Mouse (Mus musculus) layer of hippocampus, adult 9-10 months (tissue): ENCODE measurements at regions not wholly inside any gene's neighbourhood (a gene's known extent, or its start where the extent isn't known, plus 50 kb on each side); places are given as distances from the start of the nearest gene placed in this dataset.
"Not testable (repeated sequence)": the region's sequence is repeated elsewhere in the genome, so short reads cannot be mapped to it uniquely, and the experiment has no call there.

Source experiments
- DNase-seq: peaks from one replicate; pipeline ENCODE4 v3.0.0; 2022; ENCODE audit warnings: low spot score

- no peak for DNase-seq
Measured at GRCm38 (mm10) chr2:179112951-179113350, 329.3 kb upstream of the Cdh4 start.

DNA sequence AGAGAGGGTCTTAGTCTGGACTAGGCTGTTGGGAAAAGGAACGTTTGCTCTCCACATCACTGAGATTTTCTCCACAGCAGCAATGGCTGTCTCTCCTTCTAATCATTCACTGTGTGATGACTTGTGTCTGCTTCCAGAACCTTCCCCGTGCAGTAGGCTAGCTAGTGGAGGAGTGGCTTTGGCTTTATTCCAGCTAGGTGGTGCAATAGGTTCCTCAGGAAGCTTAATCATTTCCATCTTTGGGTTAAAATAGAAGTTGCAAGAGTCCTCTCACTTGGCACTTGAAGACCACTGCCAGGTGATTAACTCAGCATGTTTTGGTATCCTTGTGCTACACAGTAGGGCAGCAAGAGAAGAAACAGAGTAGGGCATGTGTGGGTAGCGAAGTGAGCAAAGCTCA lies 314.2 kb upstream of the Cdh4 start:
- DNase-seq, result no peak

DNA sequence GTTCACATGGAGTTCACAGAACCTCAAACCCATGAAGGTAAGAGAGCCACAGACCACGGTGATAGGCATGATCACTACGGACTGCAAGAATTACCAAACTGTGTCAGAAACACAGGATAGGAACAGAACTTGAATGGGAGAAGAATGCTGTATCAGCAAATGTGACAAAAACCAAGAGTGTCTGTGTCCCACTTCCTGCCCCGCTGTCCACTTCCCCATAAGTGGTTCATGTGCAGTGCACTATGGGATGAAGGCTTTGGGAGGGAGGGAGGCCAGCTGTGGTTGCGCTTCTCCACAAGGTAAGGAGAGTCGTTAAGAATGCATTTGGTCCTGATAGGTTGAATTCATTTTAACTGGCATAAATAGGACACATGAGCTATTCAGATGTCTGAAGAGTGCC lies 313.8 kb upstream of the Cdh4 start:
- no peak for DNase-seq

GRCm38 (mm10) chr2:179131004-179131403 lies 311.2 kb upstream of the Cdh4 start:
- DNase-seq, result no peak

DNA sequence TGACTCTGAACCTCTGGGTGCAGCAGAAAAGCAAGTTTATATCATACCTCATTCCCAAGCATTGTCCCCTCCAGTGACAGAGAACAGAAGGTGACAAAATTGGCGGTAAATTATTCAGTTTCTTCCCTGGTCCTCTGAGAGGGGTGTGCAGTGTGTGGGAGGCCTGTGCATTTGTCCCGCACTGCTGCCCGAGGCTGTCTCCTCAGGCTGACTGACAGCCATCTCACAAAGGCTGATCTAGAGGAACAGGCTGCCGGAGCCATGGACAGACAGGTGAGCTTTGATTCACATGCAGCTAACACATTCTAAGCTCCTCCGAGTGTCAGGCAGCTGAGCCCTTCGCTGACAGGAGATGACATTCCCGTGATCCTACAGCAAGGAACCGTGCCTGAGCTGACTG lies 299.9 kb upstream of the Cdh4 start:
- DNase-seq, result no peak

DNA sequence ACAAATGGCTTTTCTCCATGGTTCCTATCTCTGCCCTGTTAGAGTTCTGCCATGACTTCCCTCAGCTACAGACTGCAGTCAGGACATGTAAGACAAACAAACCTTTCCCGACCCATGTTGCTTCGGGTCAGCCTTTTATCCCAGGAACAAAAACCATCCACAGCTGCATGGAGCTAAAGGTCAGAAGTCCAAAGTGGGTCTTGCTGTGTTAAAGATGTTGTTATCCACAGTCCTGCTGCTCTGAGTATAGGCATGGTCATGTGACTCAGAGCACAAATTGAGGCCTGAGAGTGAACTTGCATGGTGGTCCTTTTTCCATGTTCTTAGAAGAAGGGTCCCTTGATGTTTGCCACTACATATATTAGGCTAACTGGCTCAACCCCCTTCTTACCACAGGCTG lies 296.5 kb upstream of the Cdh4 start:
- no peak for DNase-seq

DNA sequence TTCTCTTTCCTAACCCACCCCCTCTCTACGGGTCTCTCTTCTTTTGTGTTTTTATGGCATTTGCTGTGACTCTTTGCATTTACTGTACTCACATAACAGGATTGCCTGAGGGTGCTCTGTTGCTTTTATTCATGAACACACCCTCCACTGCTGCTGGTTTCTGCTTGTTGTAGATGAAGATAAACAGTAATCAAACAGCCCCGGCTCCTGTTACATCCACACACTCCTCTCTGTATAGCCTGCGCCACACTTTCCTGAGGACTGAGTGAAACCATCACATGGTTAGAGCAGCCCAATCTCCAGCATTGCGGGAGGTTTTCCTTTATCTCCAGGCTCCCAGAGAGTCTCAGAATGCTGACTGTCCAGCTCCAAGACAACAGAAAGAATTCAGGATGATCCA lies 296.0 kb upstream of the Cdh4 start:
- DNase-seq, result no peak

GRCm38 (mm10) chr2:179148194-179148593 lies 294.0 kb upstream of the Cdh4 start:
- no peak for DNase-seq

DNA sequence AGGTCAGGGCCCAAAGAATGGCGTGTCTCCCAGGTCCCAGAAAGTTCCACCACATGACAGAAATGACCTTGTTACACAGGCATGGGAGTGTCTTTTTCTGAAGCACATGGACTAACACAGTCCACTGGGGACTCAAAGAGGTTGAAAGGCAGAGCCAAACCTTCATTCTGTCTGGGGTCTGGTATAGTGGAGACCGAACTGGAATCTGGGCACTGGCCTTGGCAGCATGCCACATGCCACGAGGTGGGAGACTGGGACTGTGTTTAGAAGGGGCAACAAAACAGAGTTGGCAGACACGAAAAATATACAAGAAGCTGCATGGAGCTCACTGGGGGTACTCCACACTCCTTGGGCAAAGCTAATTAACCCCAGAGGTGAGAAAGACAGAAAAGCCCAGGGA lies 293.6 kb upstream of the Cdh4 start:
- no peak for DNase-seq

DNA sequence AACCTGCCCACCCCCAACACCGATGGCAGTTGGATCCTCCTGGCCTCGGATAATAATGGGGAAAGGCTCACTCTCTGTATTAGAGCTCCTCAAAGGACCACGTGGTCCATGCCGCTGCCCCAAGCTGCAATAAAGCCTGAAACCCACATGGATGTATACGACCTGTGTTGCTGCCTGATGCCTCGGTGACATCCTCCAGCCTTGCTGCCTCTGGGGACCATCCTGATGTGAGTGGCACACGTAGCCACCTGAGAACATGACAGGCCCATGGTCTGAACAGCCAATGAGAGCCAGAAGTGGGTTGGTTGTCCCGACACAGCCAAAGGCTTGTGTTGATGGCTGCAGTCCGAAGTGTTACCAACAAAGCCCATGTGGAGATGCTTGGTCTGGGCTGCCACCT lies 283.4 kb upstream of the Cdh4 start:
- no peak for DNase-seq

DNA sequence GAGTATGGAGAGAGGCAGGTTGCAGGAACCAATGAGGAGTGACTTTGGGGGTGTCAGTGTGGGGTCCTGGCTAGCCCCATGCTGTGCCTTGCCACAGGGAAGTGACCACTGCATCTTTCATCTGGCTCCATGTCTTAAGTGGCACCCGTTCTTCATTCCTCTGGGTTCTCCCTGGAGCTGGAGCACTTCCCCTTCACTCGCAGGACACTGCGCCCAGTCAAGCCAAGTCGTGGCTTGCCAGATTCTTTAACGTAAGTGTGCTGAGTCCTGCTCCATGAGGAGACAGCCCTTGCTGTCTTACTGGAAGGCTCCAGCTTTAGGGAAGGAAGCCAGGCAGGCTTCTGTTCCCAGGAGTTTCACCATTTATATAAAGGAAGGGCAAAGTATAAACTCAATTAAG lies 279.1 kb upstream of the Cdh4 start:
- DNase-seq, result no peak

DNA sequence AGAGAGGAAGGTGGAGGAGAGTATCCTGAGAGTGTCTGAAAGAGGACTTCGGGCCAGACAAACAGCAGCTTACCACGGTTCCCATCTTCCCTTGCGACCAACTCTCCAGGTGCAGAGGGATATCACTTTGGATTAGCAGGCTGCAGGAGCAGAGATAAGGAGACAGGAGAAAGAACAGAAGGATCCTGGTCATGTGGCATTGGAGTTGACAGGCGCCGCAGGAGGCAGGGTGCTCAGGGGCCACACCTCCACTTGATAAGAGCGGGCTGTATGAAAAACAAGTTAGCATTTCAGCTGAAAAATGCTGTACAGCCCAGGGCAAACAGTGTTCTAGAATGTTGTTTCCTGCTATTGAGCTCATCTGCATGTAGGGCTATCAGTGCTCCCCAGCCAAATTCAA lies 272.1 kb upstream of the Cdh4 start:
- no peak for DNase-seq

DNA sequence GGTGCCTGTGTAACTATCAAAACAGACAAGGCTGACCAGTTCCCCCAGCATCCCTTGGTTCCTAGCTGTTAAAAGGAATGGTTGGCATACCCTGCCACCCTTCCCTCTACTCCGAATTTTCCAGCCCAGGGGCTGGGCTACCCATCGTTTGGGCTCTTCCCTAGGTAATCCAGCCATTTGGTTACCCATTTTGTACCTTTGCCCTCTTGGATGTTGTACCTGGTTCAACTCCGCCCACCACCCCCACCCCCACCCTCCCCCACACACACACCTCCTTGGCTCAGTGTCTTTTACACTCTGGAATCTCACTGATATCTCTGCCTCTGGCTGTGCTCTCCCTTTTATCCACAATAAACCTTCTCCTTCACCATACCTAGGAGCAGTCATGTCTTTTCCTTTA lies 271.6 kb upstream of the Cdh4 start:
- DNase-seq, result no peak

DNA sequence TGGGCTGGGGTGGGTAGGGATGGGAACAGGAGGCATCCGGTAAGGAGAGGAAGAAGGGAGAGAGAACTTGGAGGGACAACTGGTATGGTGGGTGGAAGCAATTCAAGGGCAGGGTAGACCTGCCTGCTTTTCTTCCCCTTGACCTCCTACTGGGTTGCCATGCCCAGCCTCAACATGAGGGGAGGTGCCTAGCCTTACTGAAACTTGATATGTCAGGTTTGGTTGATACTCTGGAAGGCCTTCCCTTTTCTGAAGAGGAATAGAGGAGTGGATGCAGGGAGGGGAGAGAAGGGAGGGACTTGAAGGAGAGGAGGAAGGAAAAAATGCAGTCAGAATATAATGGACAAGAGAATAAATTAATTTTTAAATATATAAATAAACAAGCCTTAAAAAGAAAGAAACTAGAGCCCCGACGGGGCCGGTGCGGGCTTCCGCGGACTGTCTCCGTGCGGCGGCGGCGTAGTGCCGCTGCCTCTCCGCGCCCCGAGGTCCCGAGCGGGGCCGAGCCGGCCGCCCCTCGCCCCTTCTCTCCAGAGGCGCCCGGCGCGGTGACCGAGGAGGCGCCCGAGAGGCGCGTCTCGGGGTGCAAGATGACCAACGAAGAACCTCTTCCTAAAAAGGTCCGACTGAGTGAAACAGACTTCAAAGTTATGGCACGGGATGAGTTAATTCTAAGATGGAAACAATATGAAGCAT lies 265.2 kb upstream of the Cdh4 start:
- DNase-seq, result not testable (repeated sequence)

DNA sequence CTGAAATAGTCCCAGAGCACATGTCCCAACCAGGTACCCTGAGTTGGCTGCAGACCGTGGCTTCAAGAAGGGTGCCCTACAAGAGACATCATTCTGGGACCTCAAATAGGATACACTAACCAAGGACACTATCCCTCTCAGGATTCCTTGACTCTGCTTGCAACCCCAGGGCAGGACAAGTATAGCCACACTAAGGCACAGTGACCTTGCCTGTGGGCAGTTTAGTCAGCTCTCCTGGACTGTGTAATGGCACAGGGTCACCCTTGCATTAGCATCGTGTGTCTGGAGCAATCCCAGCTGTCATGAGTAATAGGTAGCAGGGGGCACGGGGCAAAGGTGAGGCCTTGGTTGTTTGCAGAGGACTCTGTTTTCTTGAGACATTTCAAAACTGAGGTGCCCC lies 260.9 kb upstream of the Cdh4 start:
- DNase-seq, result no peak

GRCm38 (mm10) chr2:179182123-179182522 lies 260.1 kb upstream of the Cdh4 start:
- no peak for DNase-seq

- no peak for DNase-seq
Measured at GRCm38 (mm10) chr2:179192906-179193496, 249.2 kb upstream of the Cdh4 start.

GRCm38 (mm10) chr2:179193507-179194160 lies 248.6 kb upstream of the Cdh4 start:
- peak; percentile 45 for DNase-seq

DNA sequence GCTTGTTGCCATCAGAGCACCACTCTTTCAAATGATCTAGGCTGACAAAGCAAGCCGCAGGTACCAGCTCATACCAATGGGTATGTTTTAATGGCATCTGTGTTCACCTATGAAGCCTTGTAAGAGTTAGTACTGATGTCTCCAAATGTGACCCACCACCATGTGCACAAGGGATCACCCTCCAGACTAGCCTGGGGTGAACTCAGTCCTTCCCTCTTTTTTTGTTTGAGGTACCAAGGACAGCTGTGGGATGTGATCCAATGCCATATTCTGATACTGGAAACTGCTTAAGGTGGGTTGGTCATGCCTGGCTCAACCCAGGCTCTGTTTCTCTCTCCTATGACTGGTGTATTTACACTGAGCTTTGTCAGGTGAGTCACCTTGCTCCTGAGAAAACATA lies 244.8 kb upstream of the Cdh4 start:
- DNase-seq, result no peak

DNA sequence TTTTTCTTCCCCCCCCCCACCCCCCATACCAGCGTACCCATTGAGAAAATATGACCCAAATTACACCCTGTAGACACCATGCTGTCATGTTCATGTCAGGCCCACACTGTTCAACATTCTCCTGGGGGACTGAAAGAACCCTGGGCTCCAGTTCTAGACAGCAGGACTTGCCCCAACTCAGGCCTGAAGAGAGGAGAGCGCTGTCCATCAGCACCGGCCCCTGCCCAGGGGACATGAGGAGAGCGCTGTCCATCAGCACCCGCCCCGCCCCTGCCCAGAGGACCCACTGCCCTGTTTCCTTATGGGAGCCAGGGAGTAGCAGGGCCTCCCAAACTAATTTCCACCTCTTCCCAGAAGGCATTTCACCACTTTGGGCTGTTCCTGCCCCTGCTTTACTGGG lies 241.7 kb upstream of the Cdh4 start:
- no peak for DNase-seq

- DNase-seq, result no peak
Measured at GRCm38 (mm10) chr2:179210164-179210805, 231.9 kb upstream of the Cdh4 start.

DNA sequence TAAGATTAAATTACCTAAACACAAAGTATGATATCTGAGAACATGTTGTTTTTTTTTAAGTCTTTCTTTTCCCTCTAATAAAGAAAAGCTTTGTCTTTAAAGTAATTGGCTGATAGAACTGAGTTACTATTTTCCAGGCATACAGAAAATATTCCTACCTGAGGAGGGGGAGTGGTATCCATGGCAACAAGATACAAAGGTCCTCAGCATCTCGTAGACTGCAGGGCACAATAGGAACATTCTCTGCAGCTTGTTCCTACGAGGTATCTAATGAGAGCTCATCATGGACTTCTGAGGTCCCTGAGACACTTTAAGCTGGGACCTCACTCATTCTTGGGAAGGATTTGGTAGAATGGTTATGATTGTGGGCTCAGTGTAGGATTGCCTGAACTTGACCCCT lies 225.5 kb upstream of the Cdh4 start:
- DNase-seq, result no peak

DNA sequence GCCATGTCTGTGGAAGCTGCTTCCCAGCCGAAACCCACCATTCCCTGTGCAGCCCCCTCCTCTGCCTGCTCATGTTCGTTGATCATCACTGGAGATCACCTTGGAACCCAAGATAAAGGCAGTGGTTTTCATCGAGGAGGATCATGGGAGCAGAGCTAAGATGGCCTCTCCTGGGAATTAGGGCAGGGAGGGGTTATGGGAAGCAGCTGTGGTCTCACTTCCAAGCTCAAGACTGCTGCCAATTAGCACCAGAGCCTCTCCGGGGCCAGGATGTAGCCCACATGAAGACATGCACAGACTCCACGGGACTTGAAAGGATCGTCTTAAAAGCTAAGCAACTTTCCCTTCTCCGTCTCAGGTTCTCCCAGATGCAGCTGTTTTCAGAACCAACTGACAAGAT lies 214.1 kb upstream of the Cdh4 start:
- no peak for DNase-seq
